Mouse (Mus musculus) regulatory T cell (primary cell): Measurements from ENCODE around the gene Clybl.

ENCODE experiments used
- in situ Hi-C: fragments of 300-600 bp; cut with MboI, MseI; formaldehyde crosslinking; loops from one replicate; pipeline ENCODE4 v1.15.1; 2025; ENCODE audit warnings: high pct_unique_total_duplicates

Gene Clybl

GRCm38 (mm10) chr14:122414786-122415185 is 233.3 kb downstream of the Clybl start:
- in situ Hi-C loops, result no loop called here

GRCm38 (mm10) chr14:122416166-122416771 is 234.8 kb downstream of the Clybl start:
- in situ Hi-C loops, result no loop called here

- in situ Hi-C loops, result no loop called here
These were observed 242.9 kb downstream of the Clybl start for GRCm38 (mm10) chr14:122424441-122424840.

DNA sequence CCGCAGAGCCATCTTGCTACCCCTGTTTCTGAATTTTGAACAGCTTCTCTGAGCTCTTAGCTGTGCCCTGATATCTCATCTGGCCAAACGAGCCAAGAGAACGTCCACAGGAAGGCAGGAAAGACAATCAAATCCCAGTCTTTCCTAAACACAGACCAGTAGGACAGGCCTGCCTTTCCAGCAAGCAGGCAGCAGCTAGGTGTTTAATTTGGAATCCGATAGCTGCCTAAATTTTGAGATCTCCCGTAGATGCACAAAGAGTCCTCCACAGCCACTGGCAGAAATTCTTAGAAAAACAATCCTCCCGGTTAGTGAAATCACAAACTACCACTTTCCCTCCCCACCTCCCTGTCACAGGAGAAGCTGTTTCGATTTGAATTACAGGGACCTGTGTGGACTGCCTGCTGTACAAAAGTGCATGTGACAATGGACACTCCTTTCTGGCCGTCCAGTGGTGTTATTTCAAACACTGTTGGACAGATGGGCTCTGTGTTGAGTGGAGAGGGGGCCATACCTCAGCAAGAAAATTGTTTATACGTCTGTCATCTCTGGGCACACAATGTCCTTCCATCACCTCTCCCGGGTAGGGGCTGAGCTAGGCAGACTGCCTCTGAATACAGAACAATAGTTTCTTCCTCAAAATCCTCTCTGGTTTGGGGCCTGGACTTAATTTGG is 245.2 kb downstream of the Clybl start:
- in situ Hi-C loops, result no loop called here

GRCm38 (mm10) chr14:122427204-122427560 is 245.7 kb downstream of the Clybl start:
- in situ Hi-C loops, result no loop called here

- in situ Hi-C loops, result no loop called here
These were observed 246.2 kb downstream of the Clybl start for GRCm38 (mm10) chr14:122427654-122428053.

GRCm38 (mm10) chr14:122432558-122432957 is 251.1 kb downstream of the Clybl start:
- in situ Hi-C loops, result no loop called here

DNA sequence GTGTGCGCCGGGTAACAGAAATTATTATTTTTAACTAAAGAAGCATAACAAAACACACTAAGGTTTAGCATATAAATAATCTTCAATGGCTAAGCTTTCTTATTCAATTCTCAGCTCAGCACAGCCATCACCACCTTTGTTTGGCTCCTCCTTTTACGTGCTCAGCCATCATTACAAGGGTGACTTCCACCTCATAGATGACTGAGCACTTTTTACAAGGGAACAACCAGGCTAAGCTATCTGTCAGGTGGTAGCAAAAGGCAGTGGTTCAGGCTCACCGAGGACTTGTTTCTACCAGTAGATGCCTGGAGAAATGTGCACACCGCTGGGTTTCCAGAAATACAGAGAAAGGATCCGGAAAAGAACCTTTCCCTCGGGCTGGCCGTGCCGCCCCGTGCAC is 252.5 kb downstream of the Clybl start:
- in situ Hi-C loops, result no loop called here

- in situ Hi-C loops, result no loop called here
These were observed 255.3 kb downstream of the Clybl start for GRCm38 (mm10) chr14:122436850-122437249.

DNA sequence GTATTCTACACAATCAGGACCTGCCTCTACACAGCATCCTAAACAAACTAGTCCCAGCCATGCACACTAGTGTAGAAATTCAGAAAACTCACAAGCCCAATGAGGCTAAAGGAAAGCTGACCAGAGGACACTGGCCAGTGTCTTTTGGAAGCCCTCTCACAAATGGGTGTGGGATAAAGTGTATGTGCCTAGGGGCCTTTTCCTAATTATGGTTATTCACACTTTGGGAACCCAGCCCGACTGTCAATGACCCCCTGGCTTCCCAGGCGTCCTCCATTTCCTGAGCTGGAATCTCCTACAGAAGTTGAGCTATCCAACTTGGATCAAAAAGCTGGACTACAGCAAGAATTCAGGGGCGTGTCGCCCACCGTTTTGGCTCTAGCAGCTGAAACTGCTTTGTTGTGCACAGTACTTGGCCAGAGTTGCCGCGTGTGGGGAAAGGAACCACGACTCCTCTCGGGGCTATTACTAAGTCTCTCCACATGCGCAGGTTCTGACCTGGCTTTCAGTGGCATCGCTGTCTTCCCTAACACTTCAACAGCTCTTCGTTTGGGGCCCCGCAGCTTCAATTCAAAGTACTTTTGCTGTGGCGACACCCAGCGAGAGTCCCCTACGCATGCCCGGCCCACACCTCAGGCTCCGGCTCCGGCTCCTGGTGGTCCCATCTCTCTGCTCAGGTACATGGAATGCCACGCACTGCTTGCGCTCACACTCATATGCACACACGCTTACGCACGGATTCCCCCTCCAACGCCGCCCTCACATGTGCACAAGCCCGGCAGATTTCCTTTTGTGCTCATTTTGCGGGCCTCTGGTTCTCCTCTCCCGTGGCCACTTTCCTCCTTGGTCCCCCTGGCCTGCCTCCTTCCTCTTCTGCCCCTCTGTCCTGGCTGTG is 268.3 kb downstream of the Clybl start:
- in situ Hi-C loops, result no loop called here

DNA sequence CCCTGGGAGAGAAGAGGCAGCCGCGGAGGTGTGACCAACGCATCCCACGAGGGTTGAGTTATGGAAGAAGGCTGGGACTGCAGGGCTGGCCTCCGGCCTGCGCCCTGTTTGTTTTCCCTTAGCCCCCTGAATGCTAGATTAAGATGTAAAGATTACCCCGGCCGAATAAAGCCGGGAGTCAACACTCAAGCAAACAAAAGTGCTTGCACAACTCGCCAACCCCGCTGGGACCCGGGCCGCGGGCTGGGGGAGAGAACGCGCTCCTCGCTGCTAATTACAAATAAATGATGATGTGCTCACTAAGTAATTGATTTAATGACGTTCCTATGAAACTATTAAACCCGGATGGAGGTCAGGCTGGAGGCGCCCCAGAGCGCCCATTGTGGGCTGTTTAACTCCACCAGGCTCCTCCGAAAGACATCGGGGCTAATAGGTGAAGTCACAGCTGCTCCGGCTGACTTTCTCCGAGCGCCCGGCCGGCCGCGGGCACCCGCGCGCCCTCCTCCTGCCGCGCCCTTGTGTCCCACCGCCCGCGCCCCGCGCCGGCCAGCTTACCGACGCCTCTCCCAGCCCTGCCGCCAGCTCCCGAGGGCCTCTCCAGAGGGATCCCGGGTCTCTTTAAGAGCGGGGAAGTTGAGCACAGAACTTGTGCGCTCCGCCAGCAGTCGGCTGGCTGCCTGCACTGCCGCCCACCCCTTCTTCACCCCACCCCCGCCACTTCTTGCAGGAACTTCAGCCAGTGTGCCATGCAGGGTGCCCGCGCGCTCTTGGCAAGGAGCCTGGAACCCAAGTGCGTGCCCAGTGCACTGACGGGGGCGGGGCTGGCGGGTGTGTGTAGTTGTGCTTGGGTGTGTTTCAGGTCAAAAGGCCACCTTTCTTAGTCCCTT is 269.2 kb downstream of the Clybl start, which contains the start of gene Gm5089:
Gene Gm5089 (minus strand): TSS at position 620 of the 887 bp plus-strand sequence.
- in situ Hi-C loops, result no loop called here

- in situ Hi-C loops, result no loop called here
These were observed 270.1 kb downstream of the Clybl start for GRCm38 (mm10) chr14:122451551-122452145.
